Mouse (Mus musculus): ENCODE results near the gene Exosc3.

- TF ChIP-seq TAL1 (IDR thresholded peaks at IDR 0.05; ENCODE audit: low read length) (no peak), GATA1 (IDR thresholded peaks at IDR 0.05; ENCODE audit: low read length) (no peak)
Observed at GRCm38 (mm10) chr4:45374879-45375278, 32.3 kb upstream of the Exosc3 start.

Measured in erythroblast, embryonic 14.5 days (primary cell).